Mouse (Mus musculus) midbrain, embryonic 11.5 days (tissue): ENCODE results near the gene Isg20l2. TPM values are rescaled to one million over a fixed set of nuclear protein-coding genes. Genes with fewer than 3 reads are reported as not detected.
A peak's percentile ranks its signal among the peaks of the same experiment; 100 is the strongest.

Experiments
- ATAC-seq: fragments of 200-750 bp; cut with Nextera tagmentation; 2 replicates; pipeline ENCODE4 v1.8.0; 2017; ENCODE audit warnings: moderate TSS enrichment, moderate library complexity; ENCODE audit not compliant: low FRiP score
- DNase-seq: peaks from one replicate; pipeline ENCODE4 v3.0.0; 2015; ENCODE audit warnings: low spot score; ENCODE audit errors: missing footprints
- H3K27ac ChIP-seq: fragments of 300-500 bp; sonication (generic); 2 replicates; pipeline ENCODE4 v1.5.1; 2014; ENCODE audit warnings: low read depth, low read length
- H3K27me3 ChIP-seq: fragments of 300-500 bp; sonication (generic); 2 replicates; pipeline ENCODE4 v1.6.1; 2014; ENCODE audit warnings: mild to moderate bottlenecking, low read length, moderate library complexity, mixed read lengths; ENCODE audit not compliant: control insufficient read depth, insufficient read depth
- H3K36me3 ChIP-seq: fragments of 300-500 bp; sonication (generic); 2 replicates; pipeline ENCODE4 v1.6.1; 2014; ENCODE audit warnings: mild to moderate bottlenecking, low read length, moderate library complexity, mixed read lengths; ENCODE audit not compliant: control insufficient read depth, insufficient read depth
- H3K4me1 ChIP-seq: fragments of 300-500 bp; sonication (generic); 2 replicates; pipeline ENCODE4 v1.6.1; 2014; ENCODE audit warnings: low read length; ENCODE audit not compliant: control insufficient read depth, insufficient read depth
- H3K4me2 ChIP-seq: fragments of 300-500 bp; sonication (generic); 2 replicates; pipeline ENCODE4 v1.6.1; 2014; ENCODE audit warnings: mild to moderate bottlenecking, moderate library complexity
- H3K4me3 ChIP-seq: fragments of 300-500 bp; sonication (generic); 2 replicates; pipeline ENCODE4 v1.5.1; 2014; ENCODE audit warnings: low read depth, low read length
- H3K9ac ChIP-seq: fragments of 300-500 bp; sonication (generic); 2 replicates; pipeline ENCODE4 v1.6.1; 2014; ENCODE audit warnings: low read length
- H3K9me3 ChIP-seq: fragments of 300-500 bp; sonication (generic); 2 replicates; pipeline ENCODE4 v1.6.1; 2016; ENCODE audit warnings: low read length; ENCODE audit not compliant: control insufficient read depth
- WGBS: fragments of 180-500 bp; shearing (Covaris S2); extraction: QIAGEN DNeasy Blood & Tissue Kit; methylation state at CpG from one replicate; pipeline ENCODE4 v1.1.7; 2014; 5-methylcytosine and 5-hydroxymethylcytosine counted together
- polyA plus RNA-seq: library from polyadenylated mRNA; unstranded; fragments of >200 nt; fragmentation: Nextera tagmentation; extraction: Ambion mirVana; gene quantifications from 2 replicates; pipeline ENCODE4 v1.2.1, GENCODE M21; 2014

The Isg20l2 gene
- polyA plus RNA-seq, 1 experiment from 2014 or later = 53.9 TPM

DNA sequence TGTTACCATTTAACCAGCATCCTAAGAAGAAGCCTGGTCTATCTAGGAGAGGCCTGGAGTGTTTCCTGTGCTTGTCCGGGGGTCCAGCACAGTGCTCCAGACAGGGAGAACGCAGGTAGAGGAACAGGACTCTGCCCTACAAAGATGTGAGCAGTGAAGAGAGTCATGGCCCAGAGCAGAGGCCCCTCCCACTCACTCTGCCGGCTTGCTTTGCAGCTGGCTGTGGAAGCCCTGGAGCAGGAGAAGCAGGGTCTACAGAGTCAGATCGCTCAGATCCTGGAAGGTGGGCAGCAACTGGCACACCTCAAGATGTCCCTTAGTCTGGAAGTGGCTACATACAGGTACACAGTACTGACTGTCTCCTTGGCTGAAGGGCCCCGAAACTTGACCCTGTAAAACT lies 42.7 kb downstream of the Isg20l2 start:
- DNase-seq (no peak), ATAC-seq (no peak)
- Histone ChIP-seq H3K4me2 (peak overlapping the region; percentile 96), H3K27ac (peak overlapping the region; percentile 98), H3K9me3 (no peaks in the 10 kb centered on the region), H3K36me3 (peaks cover 25% of the 10 kb centered on the region), H3K4me3 (peak overlapping the region; percentile 96), H3K9ac (peak overlapping the region; percentile 93), H3K27me3 (no peaks in the 10 kb centered on the region), H3K4me1 (peaks cover 42% of the 10 kb centered on the region)
- 16% methylated on average over 5 of the region's 5 CpGs for WGBS

DNA sequence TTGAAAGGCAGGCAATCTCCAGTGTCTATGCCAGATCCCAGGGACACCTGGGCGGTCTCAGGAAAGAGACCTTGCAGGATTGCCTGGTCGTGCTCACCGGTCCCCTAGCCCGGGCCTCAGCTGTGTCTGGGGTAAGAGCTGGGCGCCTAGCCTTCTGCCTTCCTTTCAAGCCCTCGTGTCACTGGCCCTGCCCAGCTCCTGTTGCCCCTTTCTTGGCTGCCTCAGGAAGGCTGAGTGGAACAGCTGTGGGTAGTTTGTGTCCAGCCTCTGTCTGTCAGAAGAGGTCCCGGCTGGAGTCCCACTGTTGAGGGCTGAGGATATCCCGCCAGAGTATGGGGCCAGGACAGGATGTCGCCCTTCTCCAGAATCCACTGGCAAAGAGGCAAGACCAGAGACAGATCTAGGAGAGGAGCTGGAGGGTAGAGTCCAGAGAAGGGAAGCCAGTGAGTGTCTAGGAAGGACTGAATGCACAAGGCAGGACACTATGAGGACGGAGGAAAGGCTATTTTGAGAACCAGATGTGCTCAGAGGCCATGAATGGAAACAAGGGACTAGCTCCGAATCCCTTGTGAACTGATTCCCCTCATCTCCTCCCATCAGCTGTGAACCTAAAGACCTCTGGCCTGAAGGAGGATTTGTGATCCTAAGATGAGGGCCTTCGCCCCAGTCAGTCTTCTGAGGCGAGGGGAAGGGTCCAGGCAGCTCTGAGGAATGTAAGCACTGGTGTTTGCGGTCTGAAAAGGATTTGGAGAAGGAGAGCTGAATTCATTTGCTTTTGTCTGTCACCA lies 43.7 kb downstream of the Isg20l2 start:
- no peaks in the 10 kb centered on the region for H3K27me3 ChIP-seq
- 8% methylated on average over 14 of the region's 14 CpGs for WGBS
- DNase-seq (peak; percentile 98), ATAC-seq (no peak; the same call in none of the 2 replicates)
- peaks cover 28% of the 10 kb centered on the region for H3K36me3 ChIP-seq
- no peaks in the 10 kb centered on the region for H3K9me3 ChIP-seq
- H3K4me3 ChIP-seq = peak overlapping the region; percentile 96
- peak overlapping the region; percentile 98 for H3K27ac ChIP-seq
- H3K9ac ChIP-seq = peak overlapping the region; percentile 93
- H3K4me2 ChIP-seq = peak overlapping the region; percentile 96
- H3K4me1 ChIP-seq = peaks cover 44% of the 10 kb centered on the region

DNA sequence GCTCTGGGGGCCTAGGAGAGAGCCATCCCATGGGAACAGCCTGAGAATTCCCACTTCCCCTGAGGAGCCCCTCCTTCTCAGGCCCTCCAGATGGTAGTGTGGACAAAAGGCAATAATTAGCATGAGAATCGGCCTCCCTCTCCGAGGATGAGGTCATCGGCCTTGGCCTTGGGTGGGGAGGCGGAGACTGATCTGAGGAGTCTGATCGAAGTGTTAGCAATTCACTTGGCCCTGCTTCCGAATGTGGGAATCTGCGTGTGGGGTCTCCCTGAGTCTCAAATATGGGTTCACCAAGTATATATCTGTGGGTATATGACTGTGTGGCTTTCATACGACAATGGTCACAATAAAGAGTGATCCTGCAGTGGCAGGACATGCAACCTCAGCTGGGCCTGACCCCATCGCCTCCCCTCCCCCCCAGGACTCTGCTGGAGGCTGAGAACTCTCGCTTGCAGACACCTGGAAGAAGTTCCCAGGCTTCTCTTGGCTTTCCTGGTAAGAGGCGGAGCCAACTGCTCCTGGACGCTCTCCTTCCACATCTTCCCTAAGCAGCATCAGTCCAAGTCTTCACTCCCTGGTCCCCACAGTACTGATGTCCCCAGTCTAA lies 44.4 kb downstream of the Isg20l2 start:
- H3K4me2 ChIP-seq = peak overlapping the region; percentile 96
- 7% methylated on average over 12 of the region's 12 CpGs for WGBS
- H3K9me3 ChIP-seq = no peaks in the 10 kb centered on the region
- H3K4me3 ChIP-seq = peak overlapping the region; percentile 96
- peaks cover 28% of the 10 kb centered on the region for H3K36me3 ChIP-seq
- ATAC-seq (peak; percentile 86), DNase-seq (no peak)
- no peaks in the 10 kb centered on the region for H3K27me3 ChIP-seq
- peak overlapping the region; percentile 98 for H3K27ac ChIP-seq
- H3K9ac ChIP-seq = peak overlapping the region; percentile 93
- peaks cover 47% of the 10 kb centered on the region for H3K4me1 ChIP-seq

DNA sequence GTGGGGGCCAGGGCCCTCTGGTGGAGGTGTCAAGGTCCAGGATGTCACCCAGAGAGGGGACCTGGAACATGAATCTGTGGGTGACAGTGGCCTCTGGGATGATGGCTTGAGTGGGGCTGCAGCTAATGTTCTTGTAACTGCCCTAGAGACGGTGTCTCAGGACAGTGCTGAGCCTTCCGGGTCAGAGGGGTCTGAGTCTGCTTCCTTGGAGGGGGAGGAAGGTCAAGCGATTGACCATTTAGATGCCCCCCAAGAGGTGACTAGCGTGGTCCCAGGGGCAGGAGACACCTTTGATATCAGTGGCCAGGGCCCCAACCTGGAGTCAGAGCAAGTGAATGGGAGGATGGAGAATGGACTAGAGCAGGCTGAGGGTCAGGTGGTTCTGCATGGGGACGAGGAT lies 49.4 kb downstream of the Isg20l2 start:
- H3K4me2 ChIP-seq = no peak overlapping the region
- peak overlapping the region; percentile 20; the same call in 1 of the 2 replicates for H3K9ac ChIP-seq
- WGBS = 84% methylated on average over 5 of the region's 5 CpGs
- DNase-seq (no peak), ATAC-seq (no peak)
- H3K27me3 ChIP-seq = no peaks in the 10 kb centered on the region
- no peak overlapping the region for H3K27ac ChIP-seq
- no peak overlapping the region for H3K4me3 ChIP-seq
- H3K9me3 ChIP-seq = no peaks in the 10 kb centered on the region
- H3K4me1 ChIP-seq = peaks cover 64% of the 10 kb centered on the region
- H3K36me3 ChIP-seq = peaks cover 28% of the 10 kb centered on the region

DNA sequence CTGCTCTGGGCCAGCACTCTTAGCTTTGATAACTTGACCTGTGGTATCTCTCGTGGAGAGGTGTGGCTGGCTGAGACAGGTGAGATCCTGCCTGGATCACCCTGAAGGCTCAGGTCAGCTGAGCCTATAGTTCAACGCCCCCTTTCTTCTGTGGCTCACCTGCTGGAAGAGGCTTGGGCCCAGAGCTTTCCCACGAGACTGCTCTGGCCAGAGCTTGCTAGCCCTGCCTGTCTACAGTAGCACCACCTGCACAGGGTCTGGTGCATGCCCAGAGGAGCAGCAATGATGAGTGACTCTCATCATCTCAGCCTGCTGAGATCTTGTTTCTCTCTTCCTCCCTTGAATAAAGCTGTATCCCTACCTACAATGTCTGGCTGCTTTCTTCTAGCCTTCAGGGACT lies 50.0 kb downstream of the Isg20l2 start:
- peaks cover 62% of the 10 kb centered on the region for H3K4me1 ChIP-seq
- DNase-seq (peak; percentile 86), ATAC-seq (no peak)
- H3K9me3 ChIP-seq = no peaks in the 10 kb centered on the region
- H3K4me3 ChIP-seq = no peak overlapping the region
- peaks cover 28% of the 10 kb centered on the region for H3K36me3 ChIP-seq
- H3K27ac ChIP-seq = peak overlapping the region; percentile 3; the same call in 1 of the 2 replicates
- H3K9ac ChIP-seq = no peak overlapping the region
- WGBS = 71% methylated on average over 3 of the region's 3 CpGs
- no peak overlapping the region for H3K4me2 ChIP-seq
- no peaks in the 10 kb centered on the region for H3K27me3 ChIP-seq

DNA sequence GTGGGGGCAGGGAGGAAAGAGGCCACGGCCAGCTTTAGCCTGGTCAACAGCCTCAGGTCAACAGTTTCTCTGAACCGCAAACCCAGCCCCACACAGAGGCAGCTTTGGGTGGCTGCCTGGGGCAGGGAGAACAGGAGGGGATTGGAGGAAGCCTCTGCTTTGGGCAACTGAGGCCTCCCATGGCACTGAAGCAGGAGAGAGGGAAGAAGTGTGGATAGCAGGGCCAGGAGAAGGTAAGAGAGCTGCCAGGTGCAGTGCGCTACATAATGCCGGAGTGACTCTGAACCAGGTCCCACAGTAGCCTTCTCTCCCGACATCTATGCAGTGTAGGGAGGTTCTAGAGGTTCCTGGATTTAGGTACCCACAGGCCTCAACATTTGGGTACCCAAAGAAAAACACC lies 50.6 kb downstream of the Isg20l2 start:
- Histone ChIP-seq H3K4me1 (peaks cover 62% of the 10 kb centered on the region), H3K27ac (peak overlapping the region; percentile 3), H3K4me3 (no peak overlapping the region), H3K36me3 (peaks cover 22% of the 10 kb centered on the region), H3K9me3 (no peaks in the 10 kb centered on the region), H3K4me2 (no peak overlapping the region), H3K9ac (no peak overlapping the region), H3K27me3 (no peaks in the 10 kb centered on the region)
- no peak for ATAC-seq
- whole genome bisulfite sequencing = 63% methylated on average over 5 of the region's 5 CpGs
- DNase-seq = no peak

DNA sequence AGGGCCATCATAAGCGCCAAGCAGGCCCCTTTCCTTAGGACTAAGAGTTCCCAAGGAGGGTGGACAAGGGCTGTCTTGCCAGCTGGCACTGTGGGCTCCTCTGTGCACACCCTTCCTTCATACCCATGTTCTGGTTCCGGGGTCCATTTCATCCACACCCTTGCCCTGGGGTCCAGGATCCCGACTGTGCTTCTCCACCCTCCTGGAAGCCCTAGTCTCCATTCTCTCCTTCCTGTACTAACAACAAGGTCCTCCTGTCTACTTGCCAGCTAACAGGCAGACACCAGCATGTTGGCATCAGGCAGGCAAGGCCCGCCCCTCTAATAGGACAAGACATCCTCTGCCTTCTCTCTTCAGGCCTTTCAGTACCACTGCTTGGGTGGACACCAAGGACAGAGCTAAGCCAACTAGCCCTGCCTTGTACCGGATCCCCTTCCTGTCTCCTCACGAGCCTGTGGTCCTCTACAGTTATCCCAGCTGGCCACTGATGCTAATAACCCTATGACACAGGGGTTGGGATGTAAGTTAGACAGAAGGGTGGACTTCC lies 51.2 kb downstream of the Isg20l2 start:
- WGBS = 79% methylated on average over 6 of the region's 6 CpGs
- Histone ChIP-seq H3K4me2 (no peak overlapping the region), H3K4me3 (no peak overlapping the region), H3K9ac (no peak overlapping the region), H3K27ac (no peak overlapping the region), H3K36me3 (peaks cover 17% of the 10 kb centered on the region), H3K27me3 (no peaks in the 10 kb centered on the region), H3K9me3 (no peaks in the 10 kb centered on the region), H3K4me1 (peaks cover 67% of the 10 kb centered on the region)
- DNase-seq (peak; percentile 86), ATAC-seq (no peak)

DNA sequence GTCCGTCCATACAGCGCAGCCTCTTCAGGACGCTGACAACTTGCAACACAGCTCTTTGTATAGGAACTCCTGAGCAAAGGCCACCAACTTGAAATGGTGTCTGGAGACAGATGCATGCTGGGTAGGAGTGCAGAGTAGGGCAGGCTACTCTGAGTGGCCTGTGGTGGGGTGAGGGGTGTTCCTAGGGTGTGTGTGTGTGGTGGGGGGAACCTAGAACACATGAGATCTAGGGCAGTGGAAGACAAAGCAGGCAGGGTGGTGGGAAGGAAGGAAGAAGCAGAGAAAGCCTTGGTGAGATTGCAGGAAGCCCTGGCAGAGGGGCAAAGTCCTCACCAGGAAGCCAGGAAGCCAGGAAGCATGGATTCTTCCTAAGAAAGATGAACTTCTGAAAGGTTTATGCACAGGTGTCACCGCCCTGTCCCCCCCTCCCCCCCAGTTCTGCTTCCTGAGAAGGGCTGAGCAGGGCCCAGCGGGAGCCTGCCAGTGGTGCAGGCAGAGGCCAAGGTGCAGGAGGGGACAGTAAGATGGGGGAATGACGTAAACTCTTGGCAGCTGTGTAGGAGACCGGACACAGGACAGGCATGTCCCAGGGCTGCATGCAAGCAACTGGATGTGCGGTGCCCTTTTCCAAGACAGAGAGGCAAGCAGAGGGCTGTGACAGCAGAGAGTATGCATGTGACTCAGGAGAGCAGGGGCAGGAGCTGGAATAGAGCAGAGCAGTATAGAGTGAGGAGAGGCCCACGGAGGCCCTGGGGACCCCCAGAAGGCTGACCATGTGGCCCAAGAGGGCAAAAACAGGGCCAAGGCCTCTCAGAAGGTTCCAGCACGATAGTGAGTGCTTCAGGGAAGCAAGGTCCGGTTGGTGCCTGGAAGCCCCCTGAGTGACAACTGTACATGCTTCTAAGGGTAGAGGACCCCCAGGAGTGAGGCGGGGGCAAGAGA lies 52.1 kb downstream of the Isg20l2 start:
- DNase-seq = peak; percentile 94
- Histone ChIP-seq H3K4me2 (peak overlapping the region; percentile 31), H3K36me3 (peaks cover 8% of the 10 kb centered on the region; the same call in 1 of the 2 replicates), H3K4me3 (no peak overlapping the region), H3K27me3 (no peaks in the 10 kb centered on the region), H3K9me3 (no peaks in the 10 kb centered on the region), H3K4me1 (peaks cover 73% of the 10 kb centered on the region), H3K9ac (peak overlapping the region; percentile 46), H3K27ac (peak overlapping the region; percentile 84)
- peak; percentile 2; the same call in 1 of the 2 replicates for ATAC-seq
- 33% methylated on average over 12 of the region's 12 CpGs for WGBS
